Mouse (Mus musculus): Measurements from ENCODE around the gene Cpm.

The Cpm gene

DNA sequence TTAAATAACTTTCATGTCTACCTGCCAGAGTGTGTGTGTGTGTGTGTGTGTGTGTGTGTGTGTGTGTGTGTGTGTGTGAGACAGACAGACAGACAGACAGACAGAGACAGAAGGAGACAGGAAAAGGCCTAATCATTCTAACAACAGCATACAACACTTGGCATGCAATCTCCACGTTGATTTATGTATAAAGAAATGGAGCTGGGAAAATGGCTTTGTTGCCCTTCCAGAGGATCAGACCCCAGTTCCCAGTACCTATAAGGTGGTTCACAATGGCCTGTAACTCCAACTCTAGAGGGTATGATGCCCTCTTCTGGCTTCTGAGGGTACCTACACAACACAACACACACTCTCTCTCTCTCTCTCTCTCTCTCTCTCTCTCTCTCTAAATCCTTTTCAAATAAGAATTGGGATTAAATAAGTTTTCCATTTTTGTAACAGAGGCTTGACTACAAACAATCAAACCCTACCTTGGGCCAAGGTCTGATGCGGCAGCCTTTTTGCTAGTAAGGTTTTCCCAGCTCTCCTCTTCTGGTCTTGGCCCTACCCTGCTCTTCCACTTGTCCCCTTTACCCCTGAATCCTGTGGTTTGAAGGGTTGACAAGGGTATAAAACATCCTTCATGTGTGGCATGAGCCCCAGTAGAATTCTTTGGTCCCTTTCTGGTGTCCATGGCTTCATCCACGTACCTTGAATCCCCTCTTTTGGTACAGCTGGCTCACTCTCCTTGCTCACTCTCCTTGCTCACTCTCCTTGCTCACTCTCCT, 6.7 kb downstream of the Cpm start:
- no peak for DNase-seq (ENCODE audit: low spot score in 2 of 2)

DNA sequence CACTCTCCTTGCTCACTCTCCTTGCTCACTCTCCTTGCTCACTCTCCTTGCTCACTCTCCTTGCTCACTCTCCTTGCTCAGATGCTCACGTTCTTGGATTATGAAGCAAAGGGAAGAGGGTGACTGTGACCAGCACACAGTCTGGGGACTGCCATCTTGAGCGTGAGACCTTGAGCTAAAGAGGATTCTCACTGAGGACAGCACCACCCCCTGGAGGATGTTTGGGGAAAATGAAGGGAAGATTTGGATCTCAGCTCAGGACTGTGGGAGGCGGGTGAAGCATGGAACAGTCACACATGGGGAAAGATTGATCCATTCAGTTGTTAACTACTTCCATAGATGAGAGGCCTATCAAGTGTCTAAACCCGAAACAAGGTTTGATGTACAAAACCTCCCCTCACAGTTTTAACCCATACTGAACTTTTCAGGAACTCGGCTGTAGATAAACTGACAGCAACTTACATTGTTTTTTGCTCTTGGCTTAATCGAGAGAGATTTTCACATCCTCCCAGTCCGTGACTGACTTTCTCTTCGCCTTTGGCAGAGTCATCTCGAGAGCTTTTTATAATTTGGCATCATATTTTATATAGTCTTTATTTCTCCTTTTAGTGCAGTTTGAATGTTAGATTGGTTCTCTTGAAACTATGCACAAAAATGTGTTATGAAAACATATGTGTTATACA, 7.9 kb downstream of the Cpm start:
- DNase-seq (ENCODE audit: low spot score in 2 of 2), result no peak

DNA sequence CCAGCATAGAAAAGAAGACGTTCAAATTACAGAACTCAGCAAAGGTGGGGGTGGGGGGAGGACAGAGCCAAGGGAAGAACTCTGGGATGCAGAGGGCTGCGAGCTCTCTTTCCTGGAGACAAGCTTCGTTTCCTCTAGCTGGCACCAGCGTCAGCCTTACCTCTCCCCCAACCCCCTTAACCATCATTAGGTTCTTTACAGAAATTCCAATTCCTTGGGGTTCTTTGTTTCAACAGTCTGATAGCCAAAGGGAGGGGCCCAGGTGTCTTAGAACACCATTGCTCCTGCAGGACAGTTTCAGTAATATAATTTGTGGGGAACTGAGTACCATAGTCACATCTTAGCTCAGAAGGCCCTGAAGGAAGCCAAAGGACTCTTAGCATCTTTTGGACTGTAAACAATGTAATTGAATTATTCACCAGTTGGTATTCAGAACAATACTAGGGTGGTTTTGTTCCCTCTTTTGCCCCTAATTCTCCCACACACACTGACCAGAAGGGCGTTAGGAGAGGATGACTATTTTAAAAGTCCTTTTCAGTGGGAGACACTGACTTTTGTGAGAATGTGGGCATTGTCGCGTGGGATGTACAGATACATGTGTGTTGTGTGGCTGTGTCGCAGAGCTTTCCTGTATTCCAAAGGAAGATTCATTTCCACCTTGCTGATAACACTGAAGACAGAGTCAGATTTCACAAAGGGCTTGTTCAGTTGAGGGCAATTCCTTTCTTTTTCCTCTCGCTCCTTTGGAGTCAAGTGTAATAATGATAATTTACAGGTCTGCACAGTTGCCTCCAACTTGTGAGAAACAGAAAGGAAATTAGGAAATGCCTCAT, 8.7 kb downstream of the Cpm start:
- no peak for DNase-seq (ENCODE audit: low spot score in 2 of 2)

DNA sequence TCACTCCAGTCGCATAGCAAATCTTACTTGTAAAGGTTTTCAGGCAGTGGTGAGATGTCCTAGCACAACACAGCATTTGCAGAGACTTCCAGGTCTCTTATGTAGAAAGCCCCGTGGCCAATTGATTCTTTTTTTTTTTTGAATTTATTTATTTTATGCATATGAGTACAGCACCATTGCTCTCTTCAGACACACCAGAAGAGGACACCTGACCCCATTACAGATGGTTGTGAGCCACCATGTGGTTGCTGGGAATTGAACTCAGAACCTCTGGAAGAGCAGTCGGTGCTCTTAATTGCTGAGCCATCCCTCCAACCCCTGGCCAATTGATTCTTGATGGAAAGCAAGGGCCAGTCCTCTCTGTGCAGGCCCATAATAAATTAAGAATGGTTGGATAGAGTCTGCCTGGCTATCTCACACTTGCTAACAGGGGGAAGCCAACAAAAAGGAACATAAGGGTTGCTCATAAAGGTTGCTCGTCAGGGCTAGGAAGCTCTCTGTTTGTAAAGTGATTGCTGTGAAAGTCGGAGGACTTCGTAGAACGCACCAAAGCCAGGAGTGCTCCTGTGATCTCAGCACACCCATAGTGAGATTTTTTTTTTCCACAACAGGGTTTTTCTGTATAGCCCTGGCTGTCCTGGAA, 9.4 kb downstream of the Cpm start:
- DNase-seq (ENCODE audit: low spot score in 2 of 2), result no peak

DNA sequence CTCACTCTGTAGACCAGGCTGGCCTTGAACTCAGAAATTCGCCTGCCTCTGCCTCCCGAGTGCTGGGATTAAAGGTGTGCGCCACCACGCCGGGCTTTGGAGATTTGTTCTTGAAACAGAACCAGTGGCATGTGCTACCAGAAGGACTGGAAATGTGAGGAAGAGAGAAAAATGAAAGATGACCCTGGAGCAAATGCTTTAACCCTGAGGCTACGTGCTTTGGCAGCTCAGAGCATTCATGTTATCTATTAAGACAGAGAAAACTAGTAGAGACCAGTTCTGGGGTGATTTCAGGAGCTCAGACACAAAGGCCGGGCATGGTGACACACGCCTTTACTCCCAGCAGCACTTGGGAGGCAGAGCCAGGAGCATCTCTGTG, 9.9 kb downstream of the Cpm start:
- DNase-seq (ENCODE audit: low spot score in 2 of 2), result no peak

DNA sequence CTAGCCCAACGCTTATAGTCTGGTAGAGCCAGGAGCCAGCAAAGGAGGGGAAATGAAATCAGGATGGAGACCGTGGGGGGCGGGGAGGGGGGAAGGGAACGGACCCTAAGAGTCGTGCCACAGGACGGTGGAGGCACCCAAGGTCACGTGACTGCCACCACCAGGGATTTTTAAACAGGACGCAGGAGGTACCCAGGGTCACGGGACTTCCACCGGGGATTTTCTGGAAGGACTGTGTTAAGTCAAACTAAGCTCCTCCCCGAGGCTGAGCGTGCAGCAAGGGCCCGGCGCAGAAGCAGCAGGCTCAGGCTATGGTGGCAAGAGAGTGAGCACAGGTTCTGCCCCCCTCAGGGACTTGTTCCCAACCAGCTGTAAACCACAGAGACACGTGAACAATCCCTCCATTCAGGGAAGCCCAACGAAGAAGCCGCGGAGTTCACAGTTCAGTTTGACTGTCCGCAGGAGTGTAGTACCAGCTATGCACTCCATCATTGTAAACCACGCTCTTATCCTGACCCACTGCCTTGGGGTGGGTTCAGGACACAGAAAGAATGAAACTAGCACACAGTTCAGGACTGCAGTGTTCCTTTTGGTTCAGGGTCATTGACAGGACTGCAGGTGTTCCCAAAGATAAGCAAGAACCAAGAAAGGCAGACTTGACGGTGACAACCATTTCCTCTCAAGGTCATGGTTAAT, 10.7 kb downstream of the Cpm start:
- DNase-seq (ENCODE audit: low spot score in 2 of 2), result no peak

DNA sequence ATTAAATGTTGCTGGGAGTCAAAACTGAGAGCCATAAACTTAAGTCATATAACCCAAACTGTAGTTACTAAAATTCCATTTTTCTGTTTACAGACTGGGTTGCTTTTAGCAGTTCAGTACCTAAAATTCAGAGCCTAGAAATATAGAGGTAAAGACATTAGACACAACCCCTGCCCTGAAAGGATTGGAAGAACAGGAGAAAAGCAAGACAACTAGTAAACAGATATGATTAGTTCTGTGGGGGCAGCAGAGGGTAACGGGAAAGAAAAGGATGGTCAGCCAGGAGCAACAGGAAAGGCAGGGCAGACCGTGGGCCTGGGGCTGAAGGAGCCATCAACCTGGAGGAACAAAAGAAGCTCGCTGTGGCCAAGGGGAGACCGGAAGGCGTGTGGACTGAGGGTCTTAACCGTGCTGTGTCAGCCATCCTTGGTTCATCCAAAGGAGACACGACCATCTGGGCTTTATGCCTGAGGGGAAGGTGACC, 11.3 kb downstream of the Cpm start:
- no peak for DNase-seq (ENCODE audit: low spot score in 2 of 2)

DNA sequence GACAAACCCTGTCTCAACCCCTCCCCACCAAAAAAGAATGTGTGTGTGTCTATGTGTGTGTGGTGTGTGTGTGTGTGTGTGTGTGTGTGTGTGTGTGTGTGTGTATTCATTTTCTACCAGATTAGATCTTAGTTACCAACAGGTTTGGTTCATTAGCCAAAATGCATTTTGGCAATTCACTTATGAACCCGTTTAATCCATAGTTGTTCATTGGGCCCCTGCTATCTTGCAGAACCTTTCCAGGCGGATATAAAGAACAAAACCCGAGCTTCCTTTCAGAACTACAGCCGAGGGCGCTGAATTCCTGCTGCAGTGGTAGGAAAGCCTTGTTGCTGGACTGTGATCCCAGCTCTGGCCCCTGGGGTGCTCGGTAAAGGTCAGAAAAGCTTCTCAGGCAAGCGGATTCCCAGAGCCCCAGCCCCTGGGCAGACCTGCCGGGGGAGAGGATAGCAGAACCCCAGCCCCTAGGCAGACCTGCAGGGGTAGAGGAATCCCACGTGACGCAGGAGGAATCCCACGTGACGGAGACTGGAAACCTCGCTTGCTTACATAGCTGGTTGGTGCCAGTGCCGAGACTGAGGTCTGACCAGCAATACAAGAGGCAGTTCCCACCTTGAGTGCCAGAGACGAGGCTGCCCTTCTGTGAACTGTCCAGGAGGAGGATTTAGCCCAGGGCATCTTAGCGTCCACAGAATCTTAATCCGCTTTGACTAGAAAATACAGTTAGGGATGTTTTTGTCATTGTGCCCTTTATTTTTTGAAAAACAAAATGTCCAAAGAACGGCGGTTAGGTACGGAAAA, 12.3 kb downstream of the Cpm start:
- DNase-seq (ENCODE audit: low spot score in 2 of 2), result no peak

DNA sequence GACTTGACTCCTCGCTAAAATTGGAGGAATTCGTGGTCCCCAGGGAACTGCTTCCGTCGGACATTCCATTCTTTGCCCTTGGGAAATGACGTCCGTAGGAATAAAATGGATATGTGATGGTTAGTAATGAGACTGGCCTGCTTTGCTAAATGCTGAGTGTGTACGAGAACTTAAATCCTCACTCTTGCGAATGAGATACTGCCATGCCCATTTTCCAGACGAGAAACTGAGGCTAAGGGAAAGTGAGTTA, 12.8 kb downstream of the Cpm start:
- no peak for DNase-seq (ENCODE audit: low spot score in 2 of 2)

DNA sequence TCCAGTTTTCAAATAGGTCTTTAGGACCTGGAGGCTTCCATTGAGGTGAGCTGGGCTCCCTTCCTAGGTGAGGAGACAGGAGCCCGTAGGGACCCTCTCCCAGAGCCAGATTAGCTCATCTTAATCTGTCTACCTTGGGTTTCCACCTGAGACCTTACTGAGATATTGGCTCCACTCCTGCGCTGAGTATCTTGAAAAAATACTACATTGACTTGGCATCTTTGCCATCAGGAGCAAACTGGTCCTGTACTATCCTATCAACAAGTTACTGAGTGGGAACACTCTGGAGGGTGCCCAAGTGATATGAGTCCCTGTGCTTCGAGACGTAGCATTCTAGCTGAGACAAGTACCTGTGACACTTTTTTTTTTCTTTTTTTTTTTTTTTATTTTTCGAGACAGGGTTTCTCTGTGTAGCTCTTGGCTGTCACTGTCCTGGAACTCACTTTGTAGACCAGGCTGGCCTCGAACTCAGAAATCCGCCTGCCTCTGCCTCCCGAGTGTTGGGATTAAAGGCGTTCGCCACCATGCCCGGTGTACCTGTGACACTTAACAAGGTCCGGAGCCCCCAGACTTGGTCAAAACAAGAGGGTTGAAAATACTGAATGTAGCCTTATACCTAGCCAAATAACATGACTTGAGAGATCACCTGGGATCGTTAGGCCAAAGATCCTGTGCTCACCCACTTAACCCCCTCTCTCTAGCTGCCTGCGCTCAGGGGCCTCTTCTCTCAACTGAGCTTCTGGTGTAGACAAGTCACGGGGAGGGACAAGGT, 13.4 kb downstream of the Cpm start:
- DNase-seq (ENCODE audit: low spot score in 2 of 2), result no peak

DNA sequence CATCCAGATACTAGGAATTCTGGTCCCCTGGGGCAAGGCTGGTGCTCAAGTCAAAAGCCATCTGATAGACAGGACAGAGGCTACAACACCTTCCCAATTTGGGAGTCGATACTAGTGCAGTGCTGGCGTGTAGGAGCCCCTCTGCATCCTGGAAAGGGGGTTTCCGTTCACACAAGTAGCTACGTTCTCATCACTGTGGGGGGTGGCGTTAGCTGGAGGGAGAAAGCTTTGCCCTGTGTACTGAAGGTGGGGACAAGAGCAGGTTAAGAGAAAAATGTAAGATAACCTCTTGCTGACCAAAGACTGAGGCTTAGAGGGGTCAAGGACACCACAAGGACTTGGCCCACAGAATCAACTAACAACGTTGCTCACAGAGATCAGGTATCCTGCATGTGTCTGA, 14.0 kb downstream of the Cpm start:
- no peak for DNase-seq (ENCODE audit: low spot score in 2 of 2)

DNA sequence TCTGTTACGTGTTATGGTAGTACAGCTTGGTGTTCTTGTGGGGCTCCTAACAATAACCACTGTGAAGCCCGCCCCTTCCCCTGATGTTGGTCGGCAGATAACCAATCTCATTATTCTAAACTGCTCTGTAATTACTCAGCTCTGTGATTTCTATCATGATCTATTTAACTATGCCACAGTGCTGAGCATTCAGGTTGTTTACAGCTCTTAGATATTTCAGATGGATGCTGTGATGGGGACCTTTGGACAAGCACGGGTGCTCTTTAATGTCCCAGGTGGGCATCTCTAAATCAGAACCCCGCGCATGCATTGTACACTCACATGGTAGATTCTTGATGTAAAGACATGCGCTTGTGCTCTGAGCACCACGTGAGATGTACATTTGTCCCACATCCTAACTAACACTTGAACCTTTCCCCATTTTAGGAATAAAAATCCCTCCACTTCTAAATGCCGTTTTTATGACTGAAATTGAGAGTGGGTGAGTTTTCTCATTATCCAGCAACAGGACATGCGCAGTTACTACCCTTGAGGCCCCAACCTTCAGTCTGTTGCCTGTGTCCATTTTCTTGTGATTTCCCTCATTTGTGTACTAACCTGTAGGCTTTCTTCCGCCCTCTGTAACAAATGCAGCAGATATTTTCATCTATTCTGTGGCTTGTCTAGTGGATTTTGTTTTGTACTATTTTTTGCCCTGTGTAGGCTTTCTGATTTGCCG, 14.6 kb downstream of the Cpm start:
- no peak for DNase-seq (ENCODE audit: low spot score in 2 of 2)

DNA sequence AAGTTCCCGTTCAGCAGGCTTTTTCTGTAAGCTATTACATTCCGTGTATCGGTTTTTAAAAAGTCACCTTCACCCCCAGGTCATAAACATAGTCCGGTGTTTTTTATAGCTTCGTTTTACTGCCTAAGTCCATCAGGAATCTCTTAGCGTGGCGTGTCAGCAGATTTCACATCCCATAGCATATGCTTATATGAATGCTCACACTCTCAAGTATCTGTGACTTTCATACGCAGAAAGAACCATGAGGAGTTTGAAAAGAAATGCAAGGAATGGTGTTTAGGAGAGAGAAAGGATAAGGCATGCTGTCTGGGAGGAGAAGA, 15.1 kb downstream of the Cpm start:
- DNase-seq (ENCODE audit: low spot score in 2 of 2), result no peak

DNA sequence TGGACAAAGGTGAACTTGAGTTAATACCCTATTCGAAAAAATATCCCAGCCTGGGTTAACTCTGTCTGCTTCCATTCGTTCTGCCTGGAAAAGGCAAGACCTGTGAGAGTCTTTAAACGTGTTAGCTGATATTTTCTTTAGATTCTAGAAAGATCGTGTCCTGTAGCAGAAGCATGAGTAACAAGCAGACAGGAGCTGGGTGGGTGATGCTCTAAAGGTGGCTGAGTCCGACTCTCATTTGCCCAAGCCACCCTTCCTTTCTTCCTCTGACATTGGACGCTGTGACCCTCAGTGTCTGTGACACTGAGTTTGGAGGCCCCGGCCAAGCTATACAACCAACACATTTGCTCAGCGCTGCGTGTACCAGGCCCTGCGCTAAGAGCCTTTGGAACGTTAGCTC, 15.5 kb downstream of the Cpm start:
- DNase-seq (ENCODE audit: low spot score in 2 of 2), result no peak

DNA sequence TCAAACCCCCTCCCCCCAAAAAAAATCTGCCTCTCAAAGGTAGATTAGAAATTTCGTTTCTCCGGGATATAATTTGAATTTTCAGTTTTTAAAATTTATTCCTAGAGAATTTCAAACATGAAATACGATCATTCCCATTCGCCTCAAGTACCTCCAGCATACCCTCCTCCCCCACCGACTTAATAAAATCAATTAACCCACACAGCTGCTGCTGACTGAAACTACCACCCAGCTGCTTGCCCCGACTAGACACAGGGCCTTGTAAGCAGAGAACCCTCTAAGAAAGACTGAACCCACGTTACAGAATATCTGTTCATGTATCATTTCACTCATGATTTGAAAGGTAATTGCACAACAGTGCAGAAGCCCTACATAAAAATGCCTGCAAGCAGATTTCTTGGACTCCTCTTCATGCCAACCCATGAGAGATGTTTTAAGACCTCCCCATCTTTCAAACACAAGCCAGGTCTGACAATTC, 16.2 kb downstream of the Cpm start:
- DNase-seq (ENCODE audit: low spot score in 2 of 2), result no peak

DNA sequence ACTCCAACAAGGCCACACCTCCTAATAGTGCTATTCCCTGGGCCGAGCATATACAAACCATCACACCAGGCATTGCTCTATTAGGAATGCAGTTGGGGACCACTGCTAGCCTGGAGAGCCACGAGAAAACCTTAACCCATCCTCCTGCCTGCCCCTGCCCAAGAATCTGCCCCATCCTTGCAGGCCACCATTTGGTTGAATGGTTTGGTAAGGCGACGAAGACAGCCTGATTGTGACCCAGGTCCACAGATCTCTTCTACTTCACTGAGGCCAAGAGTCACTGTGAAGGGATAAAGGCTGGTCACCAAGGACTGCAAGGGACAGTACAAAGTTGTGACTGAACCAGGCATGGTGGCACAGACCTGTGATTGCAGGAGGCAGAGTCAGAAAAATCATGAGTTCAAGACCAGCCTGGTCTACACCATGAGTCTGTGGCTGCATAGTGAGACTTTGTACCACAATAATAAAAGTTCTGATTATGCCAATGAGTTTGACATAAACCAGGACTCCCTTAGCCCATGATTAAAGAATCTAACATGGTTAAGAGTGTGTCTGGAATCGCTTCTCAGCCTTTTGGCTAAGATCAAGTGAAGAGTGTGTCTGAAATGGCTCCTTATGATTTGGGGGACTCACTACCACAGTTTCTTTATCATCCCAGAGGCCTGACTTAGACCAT, 17.3 kb downstream of the Cpm start:
- no peak for DNase-seq (ENCODE audit: low spot score in 2 of 2)

DNA sequence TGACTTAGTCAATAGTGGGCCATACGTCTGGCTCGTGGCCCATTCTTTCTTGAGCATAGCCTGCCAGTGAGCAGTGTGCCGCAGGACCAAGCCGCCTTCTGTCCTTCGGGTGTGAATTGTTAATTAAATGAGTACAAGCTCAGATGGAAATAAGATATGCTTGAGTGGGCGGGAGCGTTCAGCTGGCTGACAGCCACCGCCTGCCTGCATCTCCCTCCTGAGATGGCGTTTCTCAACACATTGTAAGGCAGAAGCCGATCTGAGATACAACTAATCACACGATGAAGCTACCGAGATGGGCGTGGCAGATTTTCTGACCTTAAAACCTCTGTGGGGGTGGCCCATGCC, 17.8 kb downstream of the Cpm start:
- DNase-seq (ENCODE audit: low spot score in 2 of 2), result peak; percentile 35 to 73

DNA sequence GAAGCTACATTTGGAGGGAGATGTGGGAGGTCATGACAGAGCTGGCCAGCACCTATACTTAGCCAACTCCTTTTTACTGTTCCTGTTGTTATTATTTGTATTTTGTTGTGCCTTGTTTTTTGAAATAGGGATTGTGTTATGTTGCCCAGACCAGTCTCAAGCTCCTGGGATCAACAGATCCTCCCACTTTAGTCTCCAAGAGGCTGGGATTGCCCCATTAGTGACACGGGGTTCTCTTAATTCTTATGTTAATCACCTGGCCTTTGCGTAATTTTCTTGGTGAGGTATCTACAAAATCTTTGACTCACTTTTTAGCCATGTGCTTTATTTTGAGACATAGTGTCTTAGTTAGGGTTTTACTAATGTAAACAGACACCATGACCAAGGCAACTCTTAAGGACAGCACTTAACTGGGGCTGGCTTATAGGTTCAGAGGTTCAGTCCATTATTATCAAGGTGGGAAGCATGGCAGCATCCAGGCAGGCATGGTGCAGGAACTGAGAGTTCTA, 18.7 kb downstream of the Cpm start:
- no peak for DNase-seq (ENCODE audit: low spot score in 2 of 2)

DNA sequence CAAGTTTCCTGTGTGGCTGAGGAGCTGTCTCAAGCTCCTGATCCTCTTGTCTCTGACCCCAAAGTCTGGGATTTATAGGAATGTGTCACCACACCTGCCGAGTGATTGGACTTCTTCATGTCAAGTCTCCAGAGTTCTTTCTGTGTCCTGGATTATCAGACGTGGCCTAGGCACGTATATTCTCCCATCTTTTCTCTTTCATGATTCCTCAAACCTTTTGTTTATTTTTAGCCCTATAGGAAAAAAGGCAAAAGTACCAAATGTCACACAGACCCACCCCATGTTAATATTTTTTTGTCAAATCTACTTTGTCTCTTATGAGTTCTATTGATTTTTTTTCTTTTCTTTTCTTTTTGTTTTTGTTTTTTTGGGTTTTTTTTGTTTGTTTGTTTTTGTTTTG, 19.3 kb downstream of the Cpm start:
- DNase-seq (ENCODE audit: low spot score in 2 of 2), result no peak

Data from left cerebral cortex, adult 9 months (tissue).